Mouse (Mus musculus): ENCODE results near the gene Rhot2. TPM values are rescaled to one million over a fixed set of nuclear protein-coding genes. Genes with fewer than 3 reads are reported as not detected.
A peak's percentile ranks its signal among the peaks of the same experiment; 100 is the strongest.

The Rhot2 gene
- total and polyA plus RNA-seq, 3 experiments = 17.7 to 142 (median 31.2) TPM

GRCm38 (mm10) chr17:25879750-25880149 is 35.1 kb upstream of the Rhot2 start:
- ATAC-seq (ENCODE audit: extremely low read depth, insufficient number of reproducible peaks, low FRiP score, poor library complexity, severe bottlenecking) = no peak
- Histone ChIP-seq H3K9me3 (replicated peaks) (no peaks in the 10 kb centered on the region), H3K36me3 (replicated peaks) (peaks cover 83% of the 10 kb centered on the region), H3K4me1 (ENCODE audit: insufficient read depth, low read depth, low read length) (peaks cover 22% of the 10 kb centered on the region), H3K4me3 (ENCODE audit: low read depth, low read length) (no peak overlapping the region), H3K27me3 (ENCODE audit: insufficient read depth, low read length) (no peaks in the 10 kb centered on the region)
- no peak for DNase-seq (ENCODE audit: low spot score)
- TF ChIP-seq GATA2 (IDR thresholded peaks at IDR 0.05; ENCODE audit: borderline replicate concordance, low read depth, low read length) = no peak
- no peak for TF ChIP-seq TAL1 (conservative IDR thresholded peaks at IDR 0.05; ENCODE audit: low read depth, low read length)
- TF ChIP-seq GATA1 (IDR thresholded peaks at IDR 0.05; ENCODE audit: borderline replicate concordance, low read length) = no peak
- TF ChIP-seq CTCF (IDR thresholded peaks at IDR 0.05; ENCODE audit: low read depth, low read length) = no peak
- TF ChIP-seq POLR2AphosphoS5 (IDR thresholded peaks at IDR 0.05; ENCODE audit: insufficient replicate concordance, low read depth, low read length) = no peak

GRCm38 (mm10) chr17:25879261-25879660 is 34.6 kb upstream of the Rhot2 start:
- Histone ChIP-seq H3K27me3 (ENCODE audit: insufficient read depth, low read length) (no peaks in the 10 kb centered on the region), H3K4me3 (ENCODE audit: low read depth, low read length) (no peak overlapping the region), H3K4me1 (ENCODE audit: insufficient read depth, low read depth, low read length) (peaks cover 27% of the 10 kb centered on the region), H3K9me3 (replicated peaks) (no peaks in the 10 kb centered on the region), H3K36me3 (replicated peaks) (peaks cover 78% of the 10 kb centered on the region)
- DNase-seq (ENCODE audit: low spot score) (no peak), ATAC-seq (ENCODE audit: extremely low read depth, insufficient number of reproducible peaks, low FRiP score, poor library complexity, severe bottlenecking) (no peak)
- no peak for TF ChIP-seq TAL1 (conservative IDR thresholded peaks at IDR 0.05; ENCODE audit: low read depth, low read length)
- TF ChIP-seq GATA2 (IDR thresholded peaks at IDR 0.05; ENCODE audit: borderline replicate concordance, low read depth, low read length) = no peak
- no peak for TF ChIP-seq GATA1 (IDR thresholded peaks at IDR 0.05; ENCODE audit: borderline replicate concordance, low read length)
- TF ChIP-seq POLR2AphosphoS5 (IDR thresholded peaks at IDR 0.05; ENCODE audit: insufficient replicate concordance, low read depth, low read length) = no peak
- peak; percentile 21; the same call in 1 of the 2 replicates for TF ChIP-seq CTCF (IDR thresholded peaks at IDR 0.05; ENCODE audit: low read depth, low read length)

- H3K4me1 ChIP-seq (ENCODE audit: insufficient read depth, low read depth, low read length) = peaks cover 32% of the 10 kb centered on the region
- H3K27me3 ChIP-seq (ENCODE audit: insufficient read depth, low read length) = no peaks in the 10 kb centered on the region
- H3K4me3 ChIP-seq (ENCODE audit: low read depth, low read length) = 0 out of 2 replicates have a peak overlapping the region, but pooled peaks have one; percentile 16
- peaks cover 72% of the 10 kb centered on the region for H3K36me3 ChIP-seq (replicated peaks)
- ATAC-seq (ENCODE audit: extremely low read depth, insufficient number of reproducible peaks, low FRiP score, poor library complexity, severe bottlenecking) (no peak), DNase-seq (ENCODE audit: low spot score) (no peak)
- TF ChIP-seq POLR2AphosphoS5 (IDR thresholded peaks at IDR 0.05; ENCODE audit: insufficient replicate concordance, low read depth, low read length) = no peak
- no peak for TF ChIP-seq GATA1 (IDR thresholded peaks at IDR 0.05; ENCODE audit: borderline replicate concordance, low read length)
- no peak for TF ChIP-seq CTCF (IDR thresholded peaks at IDR 0.05; ENCODE audit: low read depth, low read length)
- no peak for TF ChIP-seq TAL1 (conservative IDR thresholded peaks at IDR 0.05; ENCODE audit: low read depth, low read length)
- no peak for TF ChIP-seq GATA2 (IDR thresholded peaks at IDR 0.05; ENCODE audit: borderline replicate concordance, low read depth, low read length)
- no peaks in the 10 kb centered on the region for H3K9me3 ChIP-seq (replicated peaks)
These were observed 34.0 kb upstream of the Rhot2 start for GRCm38 (mm10) chr17:25878611-25879180.

- peaks cover 65% of the 10 kb centered on the region for H3K36me3 ChIP-seq (replicated peaks)
- TF ChIP-seq CTCF (IDR thresholded peaks at IDR 0.05; ENCODE audit: low read depth, low read length) (no peak; the same call in 1 of the 2 replicates), POLR2AphosphoS5 (IDR thresholded peaks at IDR 0.05; ENCODE audit: insufficient replicate concordance, low read depth, low read length) (no peak), GATA1 (IDR thresholded peaks at IDR 0.05; ENCODE audit: borderline replicate concordance, low read length) (no peak), TAL1 (conservative IDR thresholded peaks at IDR 0.05; ENCODE audit: low read depth, low read length) (no peak), GATA2 (IDR thresholded peaks at IDR 0.05; ENCODE audit: borderline replicate concordance, low read depth, low read length) (no peak)
- H3K9me3 ChIP-seq (replicated peaks) = no peaks in the 10 kb centered on the region
- H3K4me3 ChIP-seq (ENCODE audit: low read depth, low read length) = 0 out of 2 replicates have a peak overlapping the region, but pooled peaks have one; percentile 16
- H3K4me1 ChIP-seq (ENCODE audit: insufficient read depth, low read depth, low read length) = peaks cover 36% of the 10 kb centered on the region
- no peak for ATAC-seq (ENCODE audit: extremely low read depth, insufficient number of reproducible peaks, low FRiP score, poor library complexity, severe bottlenecking)
- no peaks in the 10 kb centered on the region; the same call in 1 of the 2 replicates for H3K27me3 ChIP-seq (ENCODE audit: insufficient read depth, low read length)
- no peak for DNase-seq (ENCODE audit: low spot score)
These were observed 33.3 kb upstream of the Rhot2 start for GRCm38 (mm10) chr17:25877741-25878610.

- no peaks in the 10 kb centered on the region; the same call in 1 of the 2 replicates for H3K27me3 ChIP-seq (ENCODE audit: insufficient read depth, low read length)
- peaks cover 36% of the 10 kb centered on the region for H3K4me1 ChIP-seq (ENCODE audit: insufficient read depth, low read depth, low read length)
- no peak for DNase-seq (ENCODE audit: low spot score)
- H3K9me3 ChIP-seq (replicated peaks) = no peaks in the 10 kb centered on the region
- H3K4me3 ChIP-seq (ENCODE audit: low read depth, low read length) = no peak overlapping the region
- no peak for ATAC-seq (ENCODE audit: extremely low read depth, insufficient number of reproducible peaks, low FRiP score, poor library complexity, severe bottlenecking)
- TF ChIP-seq TAL1 (conservative IDR thresholded peaks at IDR 0.05; ENCODE audit: low read depth, low read length) (no peak), CTCF (IDR thresholded peaks at IDR 0.05; ENCODE audit: low read depth, low read length) (no peak), GATA1 (IDR thresholded peaks at IDR 0.05; ENCODE audit: borderline replicate concordance, low read length) (no peak), POLR2AphosphoS5 (IDR thresholded peaks at IDR 0.05; ENCODE audit: insufficient replicate concordance, low read depth, low read length) (no peak), GATA2 (IDR thresholded peaks at IDR 0.05; ENCODE audit: borderline replicate concordance, low read depth, low read length) (no peak)
- H3K36me3 ChIP-seq (replicated peaks) = peaks cover 56% of the 10 kb centered on the region
These were observed 32.4 kb upstream of the Rhot2 start for GRCm38 (mm10) chr17:25877025-25877424.
